Mouse (Mus musculus) brain, embryonic 14.5 days (tissue): ENCODE data around the gene Galnt10. TPM values are rescaled to one million over a fixed set of nuclear protein-coding genes. Genes with fewer than 3 reads are reported as not detected.

ENCODE experiments used
- DNase-seq: peaks from one replicate; pipeline ENCODE4 v3.0.0-alpha.2; 2011; ENCODE audit warnings: low read depth
- CTCF ChIP-seq: fragments of 200-500 bp; IDR thresholded peaks from 2 replicates; pipeline ENCODE4 v1.5.1; 2012; ENCODE audit warnings: inconsistent platforms, mild to moderate bottlenecking, moderate library complexity, borderline replicate concordance; ENCODE audit not compliant: insufficient read depth, insufficient read length; ENCODE audit errors: extremely low read depth
- POLR2A ChIP-seq: fragments of 200-500 bp; IDR thresholded peaks from 2 replicates; pipeline ENCODE4 v1.6.1; 2012; ENCODE audit warnings: mild to moderate bottlenecking, inconsistent platforms, borderline replicate concordance; ENCODE audit not compliant: poor library complexity, insufficient read depth, insufficient read length, severe bottlenecking; ENCODE audit errors: extremely low read depth
- polyA plus RNA-seq: library from polyadenylated mRNA; depleted of rRNA; stranded (reverse); fragments of >200 nt; gene quantifications from 2 replicates; pipeline ENCODE4 v1.2.3, GENCODE M21; 2012; rRNA removed

The Galnt10 gene
- 11.7 and 16.5 TPM in 2 replicates for polyA plus RNA-seq

DNA sequence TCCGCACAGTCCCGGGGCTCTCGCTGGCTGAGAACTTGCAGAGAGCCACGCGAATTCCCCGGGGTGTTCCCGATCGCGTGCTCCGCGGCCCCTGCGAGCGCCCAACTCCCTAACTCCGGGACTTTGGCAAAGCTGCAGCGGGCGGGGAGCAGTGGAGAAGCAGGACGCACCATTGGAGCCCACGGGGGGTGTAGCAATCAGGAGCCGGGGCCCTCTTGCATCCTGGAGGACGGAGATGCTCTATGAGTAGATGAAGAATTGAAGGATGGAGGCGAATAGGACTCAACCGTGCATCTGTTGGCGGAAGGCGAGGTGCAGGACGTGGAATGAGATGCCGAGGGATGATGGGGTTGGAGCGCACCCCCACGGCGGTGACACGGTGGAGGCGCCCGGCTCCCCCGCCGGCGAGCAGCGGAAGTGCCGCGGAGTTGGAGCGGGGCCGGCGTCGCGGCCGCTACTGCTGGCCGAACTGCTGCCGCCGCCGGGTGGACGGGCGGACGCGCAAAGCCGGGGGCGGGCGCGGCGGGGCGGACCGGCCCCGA, at the start of gene Galnt10:
TSS of gene Galnt10 (plus strand) at position 425 of the 542 bp plus-strand sequence.
- peak; percentile 52; the same call in 1 of the 2 replicates for TF ChIP-seq CTCF
- TF ChIP-seq POLR2A = peak; percentile 95
- peak; percentile 94 for DNase-seq

DNA sequence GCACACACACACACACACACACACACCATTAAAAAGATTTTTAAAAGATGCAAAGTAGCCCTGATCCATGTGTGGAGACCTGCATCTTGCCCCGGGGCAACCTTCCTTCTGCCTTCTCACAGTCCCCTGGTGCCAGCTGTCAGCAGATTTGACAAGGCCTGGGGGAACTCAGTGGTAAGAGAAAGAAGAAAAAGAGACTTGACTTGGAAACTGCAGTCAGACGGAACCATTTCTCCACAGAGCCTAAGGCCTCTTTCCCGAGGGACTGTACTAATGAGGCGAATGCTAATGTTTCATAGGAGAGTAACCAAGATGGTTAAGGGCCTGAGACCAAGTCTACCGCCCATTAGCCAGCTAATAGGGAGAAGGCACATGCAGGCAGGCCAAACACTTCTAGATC, 49.3 kb upstream of the Galnt10 start:
- no peak for TF ChIP-seq POLR2A
- TF ChIP-seq CTCF = no peak
- peak; percentile 63 for DNase-seq

DNA sequence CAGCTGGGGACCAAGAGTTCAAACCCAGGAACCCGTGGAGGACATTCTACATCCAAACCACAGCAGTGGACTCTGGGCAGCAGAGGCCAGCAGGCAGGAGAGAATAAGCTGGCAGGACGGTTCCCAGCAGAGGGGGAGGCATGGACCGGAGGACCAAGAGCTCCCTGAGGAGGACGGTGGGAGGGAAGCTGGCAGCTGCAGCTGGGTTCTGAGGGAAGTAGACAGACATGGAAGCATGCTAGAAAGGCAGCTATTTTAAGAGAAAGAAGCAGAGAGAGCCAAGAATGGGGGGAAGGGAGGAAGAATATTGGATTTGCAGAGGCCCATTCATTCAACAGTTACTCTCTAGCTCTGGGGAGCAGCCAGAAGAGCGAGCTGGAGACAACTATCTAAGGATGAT, 47.1 kb upstream of the Galnt10 start:
- peak; percentile 80 for DNase-seq
- TF ChIP-seq CTCF = no peak
- TF ChIP-seq POLR2A = no peak

DNA sequence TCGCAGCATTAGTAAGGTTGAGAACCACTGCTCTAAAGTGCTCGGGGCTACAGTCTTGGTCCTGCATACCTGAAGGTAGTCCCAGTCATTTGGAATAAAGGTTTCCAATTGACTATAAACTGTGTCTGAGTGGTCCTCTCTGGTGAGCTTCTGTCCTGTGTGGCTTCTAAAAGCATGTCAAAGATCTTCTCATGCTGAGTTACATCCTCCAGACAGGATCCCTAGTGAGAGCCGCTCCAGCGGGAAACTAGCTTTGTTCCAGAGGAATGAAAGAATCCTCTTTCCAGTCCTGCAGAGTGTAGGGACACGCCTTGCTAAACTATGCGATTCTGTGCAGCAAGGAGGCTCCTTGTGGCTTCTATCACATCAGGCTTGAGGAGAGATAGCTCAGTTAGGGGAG, 45.9 kb upstream of the Galnt10 start:
- no peak for TF ChIP-seq CTCF
- TF ChIP-seq POLR2A = no peak
- DNase-seq = no peak

DNA sequence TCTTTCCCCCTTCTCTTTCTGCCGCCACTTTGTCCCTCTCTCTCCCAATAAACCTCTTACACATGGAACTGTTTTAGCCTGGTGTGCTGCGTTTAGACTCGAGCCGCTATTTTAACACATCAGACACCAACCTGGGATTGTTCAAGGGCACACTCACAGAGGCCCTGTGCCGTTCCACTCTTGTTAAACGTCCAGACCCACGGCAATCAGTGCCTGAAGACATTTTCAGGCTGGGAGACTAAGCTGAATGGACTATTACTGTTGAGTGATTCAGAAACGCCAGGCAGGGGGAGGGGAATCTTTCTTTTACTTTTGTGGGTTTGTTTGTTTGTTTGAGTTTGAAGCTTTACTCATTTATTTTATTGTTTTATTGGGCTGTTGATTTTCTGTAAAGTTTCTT, 45.1 kb upstream of the Galnt10 start:
- TF ChIP-seq POLR2A = no peak
- no peak for TF ChIP-seq CTCF
- peak; percentile 69 for DNase-seq

DNA sequence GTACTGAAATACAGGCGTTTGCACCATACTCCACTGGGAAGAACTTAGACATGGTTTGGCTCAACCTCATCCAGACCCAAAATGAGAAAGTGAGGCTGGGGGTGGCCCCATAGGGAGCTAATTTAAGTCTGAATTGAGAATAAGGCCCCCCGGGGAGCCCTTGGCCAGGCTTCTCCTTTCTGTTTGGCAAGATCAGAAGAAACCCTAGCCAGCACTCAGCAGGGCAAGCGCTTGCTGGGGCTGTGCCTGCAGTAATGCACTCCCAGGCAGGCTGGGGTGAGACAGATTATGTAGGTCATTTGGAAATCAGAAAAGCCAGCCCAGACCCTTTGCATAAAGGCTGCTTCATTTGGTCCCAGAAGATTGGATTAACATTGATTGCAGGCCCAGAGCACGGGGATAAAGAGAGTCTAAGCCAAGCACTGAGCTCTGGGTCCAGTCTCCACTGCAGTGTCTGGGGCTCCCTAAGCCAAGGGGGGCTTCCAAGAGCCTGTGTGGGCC, 44.6 kb upstream of the Galnt10 start:
- no peak for TF ChIP-seq CTCF
- no peak for TF ChIP-seq POLR2A
- peak; percentile 94 for DNase-seq

DNA sequence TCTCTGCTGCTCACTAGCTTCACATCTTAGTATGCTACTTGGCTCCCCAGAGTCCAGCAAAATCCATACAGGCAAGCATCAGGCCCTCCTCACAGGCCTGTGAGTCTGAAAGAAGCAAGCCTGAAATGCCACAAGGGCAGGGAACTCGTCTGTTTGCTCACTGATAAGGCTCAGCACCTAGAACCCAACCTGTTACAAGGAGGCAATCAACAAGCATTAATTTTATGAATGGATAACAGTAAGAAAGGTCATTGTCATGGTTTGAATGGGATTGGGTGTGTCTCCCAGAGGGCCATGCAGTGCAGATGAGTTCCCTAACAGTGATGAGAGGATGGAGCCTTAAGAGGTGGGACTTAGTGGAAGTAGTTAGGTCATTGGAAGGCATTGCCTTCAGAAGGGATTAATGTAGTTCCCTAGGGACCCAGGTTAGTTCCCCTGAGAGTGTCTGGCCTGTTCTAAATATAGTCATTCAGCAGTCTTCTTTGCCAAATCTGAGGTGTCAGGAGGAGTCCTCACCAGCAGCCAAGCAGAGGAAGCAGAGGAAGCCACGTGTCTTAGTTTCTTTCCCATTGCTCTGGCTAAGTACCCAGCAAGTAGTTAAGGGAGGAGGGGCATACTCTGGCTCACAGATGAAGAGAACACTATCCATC, 43.3 kb upstream of the Galnt10 start:
- no peak for DNase-seq
- TF ChIP-seq CTCF = no peak

DNA sequence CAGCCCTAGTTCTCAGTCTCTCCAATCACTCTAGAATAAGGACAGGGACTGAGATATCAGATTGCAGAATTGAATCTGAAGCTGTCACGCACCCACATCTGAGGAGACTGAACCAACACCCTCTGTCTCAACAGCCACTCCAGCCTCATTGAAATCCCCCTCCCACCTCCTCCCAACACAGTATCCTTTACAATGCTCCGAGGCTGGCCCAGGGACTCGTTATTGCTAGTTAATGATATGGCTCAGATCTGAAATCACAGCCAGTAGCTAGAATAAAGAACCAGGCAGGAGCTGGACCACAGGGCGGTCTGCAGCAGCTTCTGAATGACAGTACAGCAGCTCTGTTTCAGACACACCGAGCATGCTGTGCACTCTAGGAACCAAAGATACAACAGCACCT, 40.2 kb upstream of the Galnt10 start:
- TF ChIP-seq CTCF (no peak), POLR2A (no peak)
- DNase-seq = peak; percentile 81

DNA sequence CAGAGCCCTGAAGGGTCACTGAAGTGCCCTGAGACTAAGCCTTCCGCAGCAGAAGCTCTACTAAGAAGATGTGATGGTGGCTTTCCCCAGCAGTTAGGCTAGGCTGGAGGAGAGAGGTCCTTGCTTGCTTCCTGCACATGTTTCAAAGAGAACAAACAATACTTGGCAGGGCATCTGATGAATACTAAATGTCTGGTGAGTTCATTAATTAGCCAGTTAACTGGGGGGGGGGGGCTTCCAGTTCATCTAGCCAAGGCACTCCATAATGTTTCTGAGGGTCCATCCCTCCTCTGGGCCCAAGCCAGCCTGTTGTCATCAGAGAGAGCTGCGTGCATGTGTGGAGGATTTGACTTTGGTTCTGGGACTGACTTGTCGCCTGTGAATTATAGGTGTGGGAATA, 39.6 kb upstream of the Galnt10 start:
- peak; percentile 64 for DNase-seq
- no peak for TF ChIP-seq POLR2A
- TF ChIP-seq CTCF = no peak

DNA sequence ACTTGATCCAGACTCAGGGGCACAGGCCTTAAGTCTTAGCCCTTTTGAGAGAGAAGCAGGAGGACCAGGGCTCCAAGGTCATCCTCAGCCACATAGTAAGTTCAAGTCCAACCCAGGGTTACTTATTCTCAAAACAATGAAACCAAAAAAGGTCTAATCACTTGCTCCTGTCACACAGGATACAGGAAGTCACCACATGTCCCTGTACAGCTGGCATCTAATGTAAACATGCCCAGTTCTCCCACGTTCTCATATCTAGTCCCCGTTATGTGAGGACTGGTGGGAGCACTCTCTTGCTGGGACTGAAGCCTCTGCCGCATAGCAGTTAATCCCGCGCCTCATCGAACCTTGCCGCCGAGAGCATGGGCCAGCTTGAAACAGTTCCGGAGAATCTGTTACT, 30.7 kb upstream of the Galnt10 start:
- TF ChIP-seq POLR2A = no peak
- no peak for DNase-seq

DNA sequence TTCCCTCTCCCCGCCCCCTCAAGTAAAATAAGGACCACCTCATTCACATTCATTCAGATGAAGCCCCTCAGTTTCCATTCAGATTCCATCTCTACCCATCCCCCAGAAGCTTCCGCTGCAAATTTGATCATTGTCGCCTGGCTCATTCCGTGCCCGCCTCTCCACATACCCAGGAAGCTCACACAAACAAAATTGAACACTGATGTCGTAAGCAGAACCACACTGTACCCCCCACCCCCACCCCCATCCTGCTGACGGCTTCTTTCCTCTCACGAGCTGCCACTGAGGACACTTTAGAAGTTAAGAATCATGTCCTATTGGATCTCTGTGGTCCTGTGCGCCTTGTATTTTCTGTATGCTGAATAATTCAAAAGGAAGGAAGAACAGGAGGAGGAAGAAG, 30.0 kb upstream of the Galnt10 start:
- DNase-seq = no peak
- TF ChIP-seq POLR2A (no peak), CTCF (no peak)

DNA sequence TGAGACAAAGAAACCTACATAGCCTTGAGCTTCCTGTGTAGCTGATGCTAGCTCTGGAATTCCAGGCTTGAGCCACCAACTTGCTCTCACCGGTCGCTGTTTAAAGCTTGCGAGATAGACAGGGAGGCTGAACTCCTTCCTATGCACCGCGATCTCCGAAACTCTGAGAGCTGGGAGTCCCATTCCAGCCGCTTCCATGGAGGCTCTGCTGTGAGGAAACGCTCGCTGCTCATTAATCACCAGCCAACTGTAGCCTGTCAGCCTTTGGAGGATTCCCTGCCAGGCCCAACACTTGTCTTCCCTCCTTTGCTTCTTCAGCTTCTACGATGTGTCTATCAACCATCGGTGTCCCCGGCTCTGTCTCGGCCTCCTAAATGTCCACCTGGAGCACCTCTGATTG, 29.4 kb upstream of the Galnt10 start:
- DNase-seq = no peak
- TF ChIP-seq CTCF (no peak), POLR2A (no peak)
